Mouse (Mus musculus): Measurements from ENCODE around the gene Oas1e.

The Oas1e gene

GRCm38 (mm10) chr5:120776801-120777200, 18.5 kb downstream of the Oas1e start:
- DNase-seq (ENCODE audit: extremely low spot score, low spot score) = no peak

- no peak for DNase-seq (ENCODE audit: extremely low spot score, low spot score)
Observed at GRCm38 (mm10) chr5:120775287-120775985, 19.9 kb downstream of the Oas1e start.

GRCm38 (mm10) chr5:120769396-120769795, 25.9 kb downstream of the Oas1e start:
- no peak for DNase-seq (ENCODE audit: extremely low spot score, low spot score)

GRCm38 (mm10) chr5:120765010-120765409, 30.3 kb downstream of the Oas1e start:
- DNase-seq (ENCODE audit: extremely low spot score, low spot score) = no peak

- DNase-seq (ENCODE audit: extremely low spot score, low spot score) = peak; percentile 16
Observed at GRCm38 (mm10) chr5:120761901-120762300, 33.4 kb downstream of the Oas1e start.

- DNase-seq (ENCODE audit: extremely low spot score, low spot score) = no peak
Observed at GRCm38 (mm10) chr5:120754215-120754614, 41.1 kb downstream of the Oas1e start.

- no peak for DNase-seq (ENCODE audit: extremely low spot score, low spot score)
Observed at GRCm38 (mm10) chr5:120752786-120753185, 42.5 kb downstream of the Oas1e start.

DNA sequence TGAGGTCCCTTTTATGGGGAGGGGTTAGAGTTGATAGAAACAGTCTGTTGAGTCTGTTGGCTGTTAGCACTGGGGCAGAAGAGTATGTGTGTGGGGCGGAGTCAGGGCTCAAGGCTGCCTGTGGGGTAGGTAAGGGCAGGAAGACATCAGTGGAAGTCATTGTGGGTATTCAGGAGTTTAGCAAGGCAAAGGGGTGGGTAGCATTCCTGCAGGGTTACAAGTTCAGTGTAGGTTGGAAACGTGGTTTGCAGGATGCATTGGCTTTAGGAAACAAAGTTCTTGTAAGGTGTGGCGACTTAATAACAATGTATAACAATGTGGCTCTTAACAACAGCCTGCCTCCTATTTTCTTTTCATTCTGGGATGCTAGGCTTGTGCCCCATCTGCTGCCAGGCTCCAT, 44.1 kb downstream of the Oas1e start:
- no peak for DNase-seq (ENCODE audit: extremely low spot score, low spot score)

DNA sequence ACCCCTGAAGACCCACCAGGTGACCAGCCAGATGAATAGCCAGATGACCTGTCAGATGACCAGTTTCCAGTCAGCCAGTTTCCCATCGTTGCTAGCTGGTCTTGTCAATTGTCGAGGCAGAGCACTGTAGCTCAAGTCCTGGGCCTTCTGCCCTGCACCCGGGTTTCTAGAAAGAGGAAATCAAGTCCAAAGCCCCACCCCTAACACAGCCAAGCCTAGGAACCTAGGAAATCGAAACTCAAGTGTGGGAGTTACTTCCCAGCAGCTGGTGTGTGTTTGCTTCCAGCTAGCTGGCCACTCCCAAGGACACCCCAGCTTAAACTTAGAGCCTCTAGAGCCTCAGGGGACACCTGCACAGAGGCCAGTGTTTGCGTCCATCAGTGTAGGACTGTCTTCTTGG, 45.6 kb downstream of the Oas1e start, which contains the start of gene Oas2:
TSS of gene Oas2 (minus strand) at position 166 of the 400 bp plus-strand sequence.
- DNase-seq (ENCODE audit: extremely low spot score, low spot score) = no peak

- peak; percentile 20 for DNase-seq (ENCODE audit: extremely low spot score, low spot score)
Observed at GRCm38 (mm10) chr5:120746451-120746850, 48.9 kb downstream of the Oas1e start.

DNA sequence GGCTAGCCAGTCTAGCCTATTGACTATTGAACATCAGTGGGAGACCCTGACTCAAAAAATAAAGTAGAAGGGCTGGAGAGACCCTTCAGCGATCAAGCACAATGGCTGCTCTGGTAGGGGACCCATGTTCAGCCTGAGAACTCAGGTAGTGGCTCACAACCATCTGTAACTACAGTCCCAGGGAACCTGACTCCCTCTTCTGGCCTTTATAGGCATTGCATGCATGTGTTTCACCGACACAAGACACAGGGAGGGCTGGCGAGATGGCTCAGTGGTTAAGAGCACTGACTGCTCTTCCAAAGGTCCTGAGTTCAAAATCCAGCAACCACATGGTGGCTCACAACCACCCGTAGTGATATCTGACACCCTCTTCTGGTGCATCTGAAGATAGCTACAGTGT, 53.2 kb downstream of the Oas1e start:
- DNase-seq (ENCODE audit: extremely low spot score, low spot score) = peak; percentile 23

All from neural tube, embryonic 10.5 days (tissue).